Mouse (Mus musculus) splenic B cell, adult 2 months (primary cell): ENCODE measurements around the gene Lpp.

Experiments used
- DNase-seq: peaks from one replicate; pipeline ENCODE4 v3.0.0-alpha.2; 2011; ENCODE audit warnings: low read depth, low spot score
- H3K27me3 ChIP-seq: 2 replicates; pipeline ENCODE4 v1.6.1; 2012; ENCODE audit warnings: mild to moderate bottlenecking, low read length, moderate library complexity, mixed read lengths; ENCODE audit not compliant: control insufficient read depth, poor library complexity, insufficient read depth, severe bottlenecking
- H3K36me3 ChIP-seq: 2 replicates; pipeline ENCODE4 v1.6.1; 2012; ENCODE audit warnings: mild to moderate bottlenecking, low read length, moderate library complexity, mixed read lengths; ENCODE audit not compliant: control insufficient read depth, poor library complexity, insufficient read depth, severe bottlenecking

Gene Lpp

GRCm38 (mm10) chr16:24502295-24502823 is 109.1 kb downstream of the Lpp start:
- no peak for DNase-seq
- Histone ChIP-seq H3K36me3 (no peaks in the 10 kb centered on the region), H3K27me3 (no peaks in the 10 kb centered on the region)

- peak; percentile 12 for DNase-seq
- H3K36me3 ChIP-seq, result no peaks in the 10 kb centered on the region
Observed at GRCm38 (mm10) chr16:24504838-24505605, 111.7 kb downstream of the Lpp start.

GRCm38 (mm10) chr16:24506237-24506636 is 112.9 kb downstream of the Lpp start:
- H3K27me3 ChIP-seq, result no peaks in the 10 kb centered on the region
- DNase-seq, result no peak
- H3K36me3 ChIP-seq, result no peaks in the 10 kb centered on the region

More at GRCm38 (mm10) chr16:24504838-24505605, 111.7 kb downstream of the Lpp start:
- H3K27me3 ChIP-seq, result no peaks in the 10 kb centered on the region

DNA sequence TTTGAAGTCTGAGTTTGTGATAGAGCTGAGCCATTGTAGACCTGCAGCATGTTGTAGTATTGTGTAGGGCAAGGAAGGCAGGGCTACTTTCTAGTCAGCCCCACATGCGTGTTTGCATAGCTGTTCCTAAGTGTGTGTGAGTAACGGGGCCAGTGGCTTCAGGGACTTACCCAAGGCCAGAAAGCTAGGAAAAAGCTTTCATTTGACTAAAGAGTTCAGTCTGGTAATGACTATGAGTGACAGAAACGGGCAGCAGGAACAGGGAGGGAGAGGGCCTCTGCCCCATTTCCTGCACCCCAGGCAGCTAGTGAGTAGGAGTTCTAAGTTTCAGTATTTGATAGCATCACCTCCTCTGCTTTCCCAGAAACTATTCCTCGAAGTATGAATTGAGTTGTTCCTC is 113.4 kb downstream of the Lpp start:
- Histone ChIP-seq H3K36me3 (no peaks in the 10 kb centered on the region), H3K27me3 (no peaks in the 10 kb centered on the region)
- peak; percentile 20 for DNase-seq

DNA sequence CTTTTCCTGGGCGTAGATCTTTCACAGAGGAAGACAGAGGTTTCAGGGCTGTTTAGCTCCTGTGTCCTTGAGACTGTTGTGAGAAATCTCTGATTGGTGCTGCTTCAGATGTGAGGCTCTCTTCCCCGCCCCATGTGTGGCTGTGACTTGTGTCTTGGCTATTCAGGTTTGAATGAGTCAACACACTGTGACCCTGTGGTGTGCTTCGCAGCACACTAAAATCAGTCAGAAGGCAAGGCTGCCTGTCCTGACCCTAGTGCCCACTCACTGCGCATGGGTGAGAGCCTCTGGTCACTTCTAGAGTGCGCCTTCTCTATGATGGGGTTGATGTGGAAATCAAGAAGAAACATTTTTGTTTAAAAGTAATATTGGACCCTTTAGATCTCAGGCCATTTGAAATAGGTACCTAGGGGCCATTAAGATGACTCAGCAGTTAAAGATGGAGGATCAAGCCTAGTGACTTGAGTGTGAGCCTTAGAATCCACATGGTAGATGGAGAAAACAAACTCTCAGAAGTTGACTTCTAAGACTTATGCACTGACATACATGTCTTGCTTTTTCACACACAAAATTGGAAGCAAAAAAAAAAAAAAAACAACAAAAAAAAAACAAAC is 114.7 kb downstream of the Lpp start:
- DNase-seq, result no peak
- Histone ChIP-seq H3K27me3 (no peaks in the 10 kb centered on the region), H3K36me3 (no peaks in the 10 kb centered on the region)

DNA sequence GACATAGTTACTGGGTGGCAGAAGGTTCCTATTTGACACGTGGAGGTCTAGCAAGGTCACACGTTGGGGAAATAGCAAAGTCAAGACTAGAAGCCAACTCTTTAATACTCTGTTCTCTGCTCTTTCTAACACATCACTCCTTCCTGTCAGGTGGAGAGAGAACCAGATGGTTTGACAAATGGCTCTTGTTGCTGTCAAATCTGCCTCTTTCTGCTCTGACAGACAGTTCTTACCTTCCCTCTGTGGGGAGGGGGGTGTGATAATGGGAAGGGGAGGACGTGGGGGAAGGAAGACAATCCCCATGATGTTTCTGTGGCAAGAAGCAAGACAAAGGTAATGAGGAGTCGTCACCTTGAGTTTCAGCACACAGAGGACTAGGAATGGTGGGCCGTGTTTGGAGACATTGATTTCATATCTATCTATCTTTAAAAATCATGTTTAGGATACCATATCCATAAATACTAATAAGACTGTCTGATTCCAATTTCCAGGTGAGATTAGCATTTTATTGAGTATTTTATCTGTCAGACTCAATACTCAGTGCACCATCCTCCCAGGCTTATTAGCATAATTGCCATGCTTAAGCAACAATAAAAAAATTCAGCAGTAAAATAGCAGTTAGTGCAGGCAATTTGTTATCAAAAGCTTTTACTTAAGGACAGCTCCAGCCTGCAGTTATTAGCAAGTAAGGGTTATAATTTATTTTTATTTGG is 115.9 kb downstream of the Lpp start:
- H3K36me3 ChIP-seq, result no peaks in the 10 kb centered on the region
- DNase-seq, result no peak
- no peaks in the 10 kb centered on the region for H3K27me3 ChIP-seq

DNA sequence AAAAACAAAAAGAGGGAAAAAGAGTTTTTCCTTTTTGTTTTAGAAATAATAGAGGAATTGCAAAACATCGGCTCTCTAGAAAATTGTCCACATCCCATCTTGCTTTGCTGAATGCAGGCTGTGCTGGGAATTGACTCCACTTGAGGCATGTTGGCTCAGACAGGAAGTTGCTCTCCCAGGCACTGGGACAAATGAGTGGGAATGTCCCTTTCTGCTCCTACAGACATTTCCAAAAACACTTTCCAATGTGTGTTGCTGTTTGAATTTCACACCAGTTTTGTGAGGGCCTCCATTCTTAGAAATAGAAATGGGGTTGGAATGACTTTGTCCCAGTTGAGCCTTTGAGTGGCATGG is 116.5 kb downstream of the Lpp start:
- Histone ChIP-seq H3K27me3 (no peaks in the 10 kb centered on the region), H3K36me3 (no peaks in the 10 kb centered on the region)
- no peak for DNase-seq

DNA sequence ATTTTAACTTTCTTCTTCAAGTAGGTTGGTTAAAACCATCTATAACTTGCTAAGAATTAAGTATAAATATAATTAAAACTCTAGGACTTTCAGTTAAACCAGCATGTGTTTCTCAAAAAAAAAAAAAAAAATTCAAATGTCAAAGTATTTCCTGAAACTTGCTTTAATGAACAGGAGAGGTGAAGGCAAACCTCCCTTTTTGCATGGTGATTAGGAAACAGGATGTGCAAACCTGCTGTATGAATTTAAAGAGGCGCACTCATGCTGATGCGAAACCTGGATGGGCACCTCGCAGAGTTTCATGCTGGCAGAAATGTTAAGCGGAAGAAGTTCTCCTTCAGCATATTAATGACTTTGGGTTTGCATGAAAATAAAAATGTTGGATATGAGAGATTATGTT is 119.9 kb downstream of the Lpp start:
- Histone ChIP-seq H3K36me3 (no peaks in the 10 kb centered on the region), H3K27me3 (no peaks in the 10 kb centered on the region)
- peak; percentile 24 for DNase-seq

DNA sequence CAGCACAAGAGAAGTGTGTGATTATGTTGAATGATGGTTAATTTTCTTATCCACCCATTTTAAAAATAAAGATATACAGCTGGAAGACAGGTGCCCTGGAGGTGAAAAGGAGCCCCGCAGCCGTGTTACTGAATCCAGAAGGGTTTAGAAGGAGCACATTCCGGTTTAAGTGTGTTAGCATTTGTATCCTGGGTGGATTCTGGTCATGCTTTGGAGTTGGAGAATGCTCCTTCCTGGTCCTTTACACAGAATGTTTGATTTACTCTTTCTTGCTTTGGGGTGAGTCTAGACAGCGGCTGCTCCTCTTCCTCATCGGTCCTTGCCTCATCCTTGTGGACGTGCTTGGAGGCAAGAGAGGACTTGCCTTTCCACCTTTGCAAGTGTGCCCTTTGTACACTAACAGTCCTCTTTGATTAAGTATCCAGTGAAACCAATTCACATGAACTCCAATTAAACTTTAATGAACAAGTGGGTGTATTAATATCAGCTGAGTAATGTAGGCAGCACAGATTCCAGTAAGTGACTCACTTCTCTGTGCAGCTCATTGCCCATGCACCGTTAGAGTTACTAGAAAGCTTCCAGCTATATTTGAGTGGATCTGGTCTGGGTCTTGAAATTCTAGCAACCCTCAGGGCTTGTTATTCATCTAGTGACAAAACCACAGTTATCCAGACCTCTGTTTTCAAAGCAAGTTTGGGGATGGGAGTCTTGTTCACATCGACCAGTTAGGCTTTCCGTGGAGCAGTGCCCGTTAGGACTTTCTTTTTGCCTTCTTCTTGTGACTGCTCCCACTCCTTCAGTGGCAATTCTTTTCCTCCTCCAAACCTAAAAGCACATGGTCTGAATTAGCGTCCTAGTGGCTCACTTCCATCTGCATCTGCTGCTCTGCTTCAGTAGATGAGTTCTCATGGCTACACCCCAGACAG is 121.8 kb downstream of the Lpp start:
- H3K36me3 ChIP-seq, result no peaks in the 10 kb centered on the region
- DNase-seq, result no peak
- H3K27me3 ChIP-seq, result no peaks in the 10 kb centered on the region

DNA sequence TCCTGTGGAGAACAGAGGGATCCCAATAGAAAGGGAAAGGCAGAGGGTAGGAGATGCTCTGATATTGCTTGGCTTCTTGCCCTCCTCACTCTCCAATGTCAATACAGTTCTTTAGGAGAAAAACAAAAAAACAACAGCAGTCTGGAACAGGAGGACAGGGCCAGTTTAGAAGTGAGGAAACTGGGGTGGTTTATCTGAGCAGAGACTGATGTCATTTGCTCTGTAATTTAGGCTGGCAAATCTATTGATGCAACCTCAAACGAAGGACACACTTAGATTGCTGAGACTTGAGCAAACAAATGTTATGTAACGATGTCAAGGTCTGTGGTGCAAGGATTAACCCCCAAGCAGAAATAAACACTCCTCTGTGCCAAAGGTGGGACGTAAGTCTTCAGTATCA is 123.7 kb downstream of the Lpp start:
- DNase-seq, result no peak
- no peaks in the 10 kb centered on the region for H3K36me3 ChIP-seq

DNA sequence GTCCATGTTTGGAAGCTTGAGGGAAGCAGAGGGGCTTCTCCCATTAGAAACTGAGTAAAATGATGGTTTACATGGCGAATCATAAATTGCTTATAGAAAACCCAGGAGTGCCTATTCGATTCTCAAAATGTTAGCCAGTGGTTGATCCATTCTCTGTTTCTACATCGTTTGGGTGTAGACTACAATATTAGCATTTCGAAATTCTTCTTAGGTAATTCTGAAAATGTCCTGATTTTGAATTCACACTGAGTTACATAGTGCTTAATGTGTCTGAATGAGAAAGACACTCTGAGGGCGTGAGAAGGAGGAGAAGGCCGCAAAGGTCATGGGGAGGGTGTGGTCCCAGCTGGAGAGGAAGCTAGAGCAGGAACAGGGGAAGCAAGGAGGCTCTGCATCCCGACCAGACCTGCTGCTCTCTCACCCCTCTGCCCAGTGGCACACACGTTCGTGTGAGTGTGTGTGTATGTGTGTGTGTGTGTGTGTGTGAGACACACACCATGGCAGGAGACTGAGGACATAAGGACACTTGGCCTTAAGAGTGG is 124.3 kb downstream of the Lpp start:
- no peak for DNase-seq
- Histone ChIP-seq H3K27me3 (no peaks in the 10 kb centered on the region), H3K36me3 (no peaks in the 10 kb centered on the region)

More for the DNA sequence above, 123.7 kb downstream of the Lpp start:
- no peaks in the 10 kb centered on the region for H3K27me3 ChIP-seq

GRCm38 (mm10) chr16:24518785-24519184 is 125.5 kb downstream of the Lpp start:
- Histone ChIP-seq H3K27me3 (no peaks in the 10 kb centered on the region), H3K36me3 (no peaks in the 10 kb centered on the region)
- peak; percentile 68 for DNase-seq

- DNase-seq, result peak; percentile 14
- H3K27me3 ChIP-seq, result no peaks in the 10 kb centered on the region
- H3K36me3 ChIP-seq, result no peaks in the 10 kb centered on the region
Observed at GRCm38 (mm10) chr16:24527219-24527618, 133.9 kb downstream of the Lpp start.

- Histone ChIP-seq H3K27me3 (no peaks in the 10 kb centered on the region), H3K36me3 (no peaks in the 10 kb centered on the region)
- DNase-seq, result no peak
Observed at GRCm38 (mm10) chr16:24531681-24532080, 138.4 kb downstream of the Lpp start.
